Mouse (Mus musculus) ES-Bruce4 (cell line): ENCODE results near the gene Shisa7.

Source experiments
- CTCF ChIP-seq: IDR thresholded peaks from one replicate; pipeline ENCODE4 v1.8.1; 2011; ENCODE audit warnings: low read depth, low read length
- EP300 ChIP-seq: IDR thresholded peaks from 2 replicates; pipeline ENCODE4 v1.6.1; 2011; ENCODE audit warnings: low read depth, low read length; ENCODE audit not compliant: insufficient read depth
- POLR2A ChIP-seq: IDR thresholded peaks from one replicate; pipeline ENCODE4 v1.8.1; 2011; ENCODE audit warnings: low read length; ENCODE audit not compliant: insufficient read depth

DNA sequence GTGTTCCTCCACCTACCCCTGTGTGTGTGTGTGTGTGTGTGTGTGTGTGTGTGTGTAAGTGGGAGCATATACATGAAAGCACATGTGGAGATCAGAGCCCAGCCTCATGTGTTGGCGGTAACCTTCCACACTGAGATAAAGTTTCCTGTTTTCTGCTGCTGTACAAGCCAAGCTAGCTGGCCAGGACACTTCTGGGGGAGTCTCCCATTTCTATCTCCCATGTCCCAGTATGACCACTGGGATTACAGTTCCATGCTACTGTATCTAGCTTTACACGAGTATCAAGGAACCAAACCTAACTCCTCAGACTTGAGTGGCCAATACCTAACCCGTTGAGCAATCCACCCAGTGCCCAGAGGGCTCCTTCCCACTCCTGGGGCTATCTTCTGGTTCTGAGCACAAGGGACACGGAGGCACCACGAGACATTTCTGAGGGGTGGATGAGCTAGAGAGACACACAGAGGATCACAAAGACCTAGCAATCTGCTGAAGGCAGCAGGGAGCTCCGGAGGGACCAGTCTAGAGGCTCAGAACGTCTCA is 19.1 kb upstream of the Shisa7 start:
- TF ChIP-seq CTCF (no peak), POLR2A (no peak), EP300 (no peak)
